Mouse (Mus musculus) myocyte (in vitro differentiated cells): ENCODE measurements at regions not wholly inside any gene's neighbourhood (a gene's known extent, or its start where the extent isn't known, plus 50 kb on each side); places are given as distances from the start of the nearest gene placed in this dataset.

ENCODE experiments used
- H3K27me3 ChIP-seq: one replicate; pipeline ENCODE4 v1.6.1; 2011; ENCODE audit not compliant: control insufficient read depth, insufficient read depth, insufficient read length
- H3K36me3 ChIP-seq: one replicate; pipeline ENCODE4 v1.6.1; 2011; ENCODE audit not compliant: control insufficient read depth, insufficient read depth
- H3K4me2 ChIP-seq: one replicate; pipeline ENCODE4 v1.6.1; 2011; ENCODE audit warnings: low read depth, control low read depth
- H3K4me3 ChIP-seq: one replicate; pipeline ENCODE4 v1.5.1; 2011; ENCODE audit warnings: mild to moderate bottlenecking, control low read depth, moderate library complexity
- H3K79me2 ChIP-seq: one replicate; pipeline ENCODE4 v1.6.1; 2011; ENCODE audit not compliant: control insufficient read depth, insufficient read depth
- H3ac ChIP-seq: one replicate; pipeline ENCODE4 v1.6.1; 2011; ENCODE audit not compliant: control insufficient read depth, insufficient read length
- CEBPB ChIP-seq: IDR thresholded peaks from 2 replicates; pipeline ENCODE4 v1.6.1; 2011; ENCODE audit warnings: mild to moderate bottlenecking, moderate library complexity; ENCODE audit not compliant: poor library complexity, insufficient read depth, severe bottlenecking
- E2F4 ChIP-seq: IDR thresholded peaks from one replicate; pipeline ENCODE4 v1.6.1; 2011; ENCODE audit warnings: mild to moderate bottlenecking, control low read depth, moderate library complexity; ENCODE audit not compliant: insufficient read depth
- MAX ChIP-seq: IDR thresholded peaks from one replicate; pipeline ENCODE4 v1.6.1; 2011; ENCODE audit warnings: low read depth, mild to moderate bottlenecking, control low read depth
- MYOD1 ChIP-seq, 3 experiments: IDR thresholded peaks; one replicate each; pipeline ENCODE4 v1.6.1; 2011; ENCODE audit warnings: control low read depth in 2 of 3, low read depth in 2 of 3, mild to moderate bottlenecking in 2 of 3, moderate library complexity in 1 of 3; ENCODE audit not compliant: insufficient read length in 2 of 3, control insufficient read depth in 1 of 3
- MYOG ChIP-seq, 3 experiments: IDR thresholded peaks; one replicate each; pipeline ENCODE4 v1.6.1; 2011; ENCODE audit warnings: control low read depth in 2 of 3, low read depth in 2 of 3, mild to moderate bottlenecking in 2 of 3; ENCODE audit not compliant: insufficient read length in 2 of 3, control insufficient read depth in 1 of 3, insufficient read depth in 1 of 3
- POLR2A ChIP-seq: IDR thresholded peaks from one replicate; pipeline ENCODE4 v1.6.1; 2011; ENCODE audit warnings: low read depth, mild to moderate bottlenecking, control low read depth, moderate library complexity; ENCODE audit not compliant: insufficient read length
- POLR2AphosphoS2 ChIP-seq: IDR thresholded peaks from one replicate; pipeline ENCODE4 v1.6.1; 2011; ENCODE audit warnings: low read depth, control low read depth; ENCODE audit not compliant: insufficient read length
- REST ChIP-seq: IDR thresholded peaks from one replicate; pipeline ENCODE4 v1.6.1; 2011; ENCODE audit warnings: mild to moderate bottlenecking, control low read depth, moderate library complexity; ENCODE audit not compliant: insufficient read depth, insufficient read length
- SRF ChIP-seq: IDR thresholded peaks from one replicate; pipeline ENCODE4 v1.6.1; 2011; ENCODE audit warnings: low read depth; ENCODE audit not compliant: control insufficient read depth, insufficient read length
- TCF12 ChIP-seq: IDR thresholded peaks from one replicate; pipeline ENCODE4 v1.6.1; 2011; ENCODE audit warnings: mild to moderate bottlenecking, control low read depth; ENCODE audit not compliant: poor library complexity, insufficient read depth, severe bottlenecking
- TCF3 ChIP-seq: IDR thresholded peaks from one replicate; pipeline ENCODE4 v1.6.1; 2011; ENCODE audit warnings: low read depth, control low read depth; ENCODE audit not compliant: insufficient read length
- USF1 ChIP-seq: IDR thresholded peaks from one replicate; pipeline ENCODE4 v1.6.1; 2011; ENCODE audit warnings: low read depth, mild to moderate bottlenecking, control low read depth, moderate library complexity

GRCm38 (mm10) chr1:105900158-105900557, 90.0 kb upstream of the Zcchc2 start:
- Histone ChIP-seq H3ac (no peak overlapping the region), H3K4me3 (no peak overlapping the region), H3K27me3 (no peaks in the 10 kb centered on the region), H3K36me3 (no peaks in the 10 kb centered on the region), H3K79me2 (no peaks in the 10 kb centered on the region), H3K4me2 (no peak overlapping the region)
- no peak for TF ChIP-seq MYOG (IDR thresholded peaks at IDR 0.05; ENCODE audit: control insufficient read depth in 1 of 3, insufficient read depth in 1 of 3, insufficient read length in 2 of 3, low read depth in 2 of 3)
- TF ChIP-seq POLR2A = no peak
- TF ChIP-seq SRF = no peak
- no peak for TF ChIP-seq MAX
- TF ChIP-seq REST = no peak
- TF ChIP-seq E2F4 = no peak
- TF ChIP-seq TCF12 = no peak
- no peak for TF ChIP-seq USF1
- no peak for TF ChIP-seq POLR2AphosphoS2
- TF ChIP-seq TCF3 = no peak
- no peak for TF ChIP-seq MYOD1 (IDR thresholded peaks at IDR 0.05; ENCODE audit: control insufficient read depth in 1 of 3, insufficient read length in 2 of 3, low read depth in 2 of 3)
- TF ChIP-seq CEBPB = no peak

DNA sequence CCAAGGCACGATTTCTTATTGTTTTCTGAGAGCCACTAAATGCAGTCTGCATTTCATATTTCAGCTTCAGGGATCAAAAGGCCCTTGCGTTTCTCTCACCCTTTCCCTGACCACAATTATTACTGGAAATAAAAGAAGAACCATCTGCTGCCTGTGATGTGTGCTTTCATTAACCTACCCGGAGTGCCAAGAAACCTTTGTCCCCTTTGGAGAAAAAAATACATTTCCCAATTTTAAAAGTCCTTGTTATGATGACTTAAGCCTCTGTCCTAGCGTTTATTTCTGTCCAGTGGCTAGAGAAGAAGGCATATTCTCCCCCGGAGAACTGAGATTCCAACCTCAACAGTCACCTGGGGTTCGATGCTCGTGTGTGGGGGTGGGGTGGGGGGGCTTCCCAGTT, 89.3 kb upstream of the Zcchc2 start:
- H3K4me2 ChIP-seq = no peak overlapping the region
- H3K4me3 ChIP-seq = no peak overlapping the region
- H3K79me2 ChIP-seq = no peaks in the 10 kb centered on the region
- no peak overlapping the region for H3ac ChIP-seq
- no peaks in the 10 kb centered on the region for H3K36me3 ChIP-seq
- TF ChIP-seq E2F4 (no peak), SRF (no peak), MYOD1 (IDR thresholded peaks at IDR 0.05; ENCODE audit: control insufficient read depth in 1 of 3, insufficient read length in 2 of 3, low read depth in 2 of 3) (no peak), MYOG (IDR thresholded peaks at IDR 0.05; ENCODE audit: control insufficient read depth in 1 of 3, insufficient read depth in 1 of 3, insufficient read length in 2 of 3, low read depth in 2 of 3) (no peak), POLR2A (no peak), REST (no peak), MAX (no peak), POLR2AphosphoS2 (no peak), TCF3 (no peak), USF1 (no peak), CEBPB (no peak)
- no peaks in the 10 kb centered on the region for H3K27me3 ChIP-seq

DNA sequence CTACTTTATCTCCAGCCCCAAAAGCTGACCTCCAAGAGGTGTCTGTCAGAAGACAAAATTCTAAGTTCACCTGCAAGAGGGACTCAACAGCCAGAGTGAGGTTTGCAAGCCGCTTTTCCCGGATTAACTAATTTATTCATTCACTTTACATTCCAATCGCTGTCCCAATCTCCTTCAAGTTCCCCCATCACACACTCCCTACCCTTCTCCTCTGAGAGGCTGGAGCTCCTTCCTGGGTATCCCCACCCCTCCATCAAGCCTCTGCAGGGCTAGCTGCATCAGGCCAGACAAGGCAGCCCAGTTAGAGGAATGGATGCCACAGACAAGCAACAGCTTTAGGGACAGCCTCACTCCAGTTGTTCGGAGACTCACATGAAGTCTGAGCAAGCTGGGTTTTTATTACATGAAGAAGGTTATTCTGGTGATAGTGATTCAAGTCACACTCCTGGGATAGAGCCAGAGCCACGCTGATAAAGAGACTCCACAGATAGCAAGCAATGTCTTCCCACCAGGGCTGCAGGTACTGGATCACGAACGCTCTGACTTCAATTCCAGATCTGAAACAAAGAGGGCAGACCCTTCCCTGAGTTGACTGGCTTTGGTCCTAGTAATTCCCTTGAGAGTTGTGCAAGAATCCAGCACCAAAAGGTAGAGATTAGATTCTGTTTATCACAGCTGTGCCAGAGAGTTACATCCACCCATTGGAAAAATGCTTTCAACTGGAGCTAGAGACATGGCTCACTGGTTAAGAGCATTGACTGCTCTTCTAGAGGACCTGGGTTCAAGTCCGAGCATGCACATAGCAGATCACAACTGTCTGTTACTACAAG, 86.7 kb upstream of the Zcchc2 start:
- Histone ChIP-seq H3K4me3 (no peak overlapping the region), H3K79me2 (no peaks in the 10 kb centered on the region), H3K27me3 (no peaks in the 10 kb centered on the region), H3K4me2 (no peak overlapping the region), H3ac (no peak overlapping the region), H3K36me3 (no peaks in the 10 kb centered on the region)
- TF ChIP-seq MYOG (IDR thresholded peaks at IDR 0.05; ENCODE audit: control insufficient read depth in 1 of 3, insufficient read depth in 1 of 3, insufficient read length in 2 of 3, low read depth in 2 of 3) (no peak), REST (no peak), MAX (no peak)

DNA sequence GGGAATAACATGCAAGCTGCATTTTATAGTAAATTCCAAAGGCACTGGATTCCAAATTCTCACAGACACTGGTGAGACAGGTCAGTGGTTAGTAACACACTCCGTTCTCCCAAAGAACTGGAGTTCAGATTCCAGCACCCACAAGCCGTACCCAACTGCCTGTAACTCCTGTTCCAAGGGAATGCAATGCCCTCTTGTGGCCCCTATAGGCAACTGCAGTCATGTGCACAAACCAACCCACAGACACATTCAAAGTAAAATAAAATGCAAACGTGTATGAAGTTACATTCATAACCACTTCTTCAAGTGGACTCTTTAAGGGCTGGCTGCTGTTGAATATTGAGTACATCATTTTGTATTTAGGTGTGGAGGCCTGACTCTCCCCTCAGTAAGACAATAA, 85.5 kb upstream of the Zcchc2 start:
- TF ChIP-seq CEBPB (no peak), TCF12 (no peak), USF1 (no peak), MYOG (IDR thresholded peaks at IDR 0.05; ENCODE audit: control insufficient read depth in 1 of 3, insufficient read depth in 1 of 3, insufficient read length in 2 of 3, low read depth in 2 of 3) (no peak), SRF (no peak), POLR2AphosphoS2 (no peak), MAX (no peak), TCF3 (no peak), POLR2A (no peak), MYOD1 (IDR thresholded peaks at IDR 0.05; ENCODE audit: control insufficient read depth in 1 of 3, insufficient read length in 2 of 3, low read depth in 2 of 3) (no peak), REST (no peak), E2F4 (no peak)
- no peaks in the 10 kb centered on the region for H3K36me3 ChIP-seq
- no peak overlapping the region for H3K4me3 ChIP-seq
- H3ac ChIP-seq = no peak overlapping the region
- no peak overlapping the region for H3K4me2 ChIP-seq
- H3K27me3 ChIP-seq = no peaks in the 10 kb centered on the region
- no peaks in the 10 kb centered on the region for H3K79me2 ChIP-seq
